Mouse (Mus musculus) heart, postnatal 36 days (tissue): ENCODE measurements around the gene Zscan10. TPM values are rescaled to one million over a fixed set of nuclear protein-coding genes. Genes with fewer than 3 reads are reported as not detected.

Experiments
- DNase-seq, 2 experiments: peaks; one replicate each; pipeline ENCODE4 v3.0.0; 2021 to 2022
- intact Hi-C: fragments of 180-260 bp; cut with DNase I; formaldehyde crosslinking; loops from one replicate; pipeline ENCODE4 v1.15.1; 2025
- total RNA-seq, 2 experiments: library from RNA; stranded (reverse); gene quantifications; 2 replicates each; pipeline ENCODE4 v1.2.3; 2021

Gene Zscan10
- total RNA-seq, 2 experiments from 2014 or later: not detected

DNA sequence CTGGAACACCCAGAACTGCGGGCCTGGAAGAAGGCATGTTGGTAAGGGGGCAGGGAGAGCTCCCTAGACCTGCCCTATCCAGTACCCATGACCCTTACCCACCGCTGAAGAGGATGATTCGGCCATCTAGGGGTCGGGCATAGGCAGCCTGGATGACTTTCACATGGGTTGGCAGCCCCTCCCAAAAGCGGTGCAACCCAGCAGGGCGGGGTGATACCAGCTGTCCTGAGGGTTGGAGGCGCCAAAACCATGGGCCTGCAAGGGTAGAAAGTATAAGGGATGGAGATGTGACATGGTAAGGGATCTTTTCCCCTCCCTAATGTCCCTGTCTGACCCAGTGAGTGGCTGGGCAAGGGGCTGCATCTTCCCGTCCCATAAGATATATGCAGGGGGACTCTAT, 30.6 kb downstream of the Zscan10 start:
- intact Hi-C loops: loop anchor here (2.0 kb wide), 1 partner anchor 60 kb away; no protein-coding TSS in a partner anchor

GRCm38 (mm10) chr17:23644613-23645495, 44.2 kb downstream of the Zscan10 start, which contains the start of gene Mmp25:
Gene Mmp25 (minus strand): TSS chr17:23645277.
- intact Hi-C loops: no loop called here
- DNase-seq: no peak

More for the DNA sequence above, 30.6 kb downstream of the Zscan10 start:
- no peak for DNase-seq

GRCm38 (mm10) chr17:23645894-23646293, 45.2 kb downstream of the Zscan10 start:
- intact Hi-C loops: no loop called here
- DNase-seq: no peak

DNA sequence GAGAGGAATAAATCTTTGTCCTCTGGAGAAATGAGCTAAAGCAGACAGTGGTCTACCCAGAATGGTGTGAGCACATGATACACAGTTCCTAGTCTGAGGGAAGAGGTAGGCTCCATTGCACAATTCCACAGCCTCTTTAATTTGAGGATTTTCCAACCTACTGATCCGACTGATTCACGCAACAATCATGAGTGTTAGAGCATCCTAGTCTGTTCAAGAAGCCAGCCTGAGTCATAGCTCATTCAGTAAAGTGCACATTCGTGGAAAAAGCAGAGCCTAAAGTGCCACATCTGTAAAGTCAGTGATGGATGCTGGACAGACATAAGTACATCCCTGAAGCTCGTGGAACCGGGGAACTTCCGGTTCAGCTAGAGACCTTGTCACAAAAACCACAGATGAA, 50.7 kb downstream of the Zscan10 start:
- DNase-seq: no peak
- intact Hi-C loops: no loop called here

GRCm38 (mm10) chr17:23653324-23653723, 52.7 kb downstream of the Zscan10 start:
- DNase-seq: no peak
- intact Hi-C loops: no loop called here

- no peak for DNase-seq
- intact Hi-C loops: no loop called here
These were observed 53.3 kb downstream of the Zscan10 start for GRCm38 (mm10) chr17:23654001-23654400.

DNA sequence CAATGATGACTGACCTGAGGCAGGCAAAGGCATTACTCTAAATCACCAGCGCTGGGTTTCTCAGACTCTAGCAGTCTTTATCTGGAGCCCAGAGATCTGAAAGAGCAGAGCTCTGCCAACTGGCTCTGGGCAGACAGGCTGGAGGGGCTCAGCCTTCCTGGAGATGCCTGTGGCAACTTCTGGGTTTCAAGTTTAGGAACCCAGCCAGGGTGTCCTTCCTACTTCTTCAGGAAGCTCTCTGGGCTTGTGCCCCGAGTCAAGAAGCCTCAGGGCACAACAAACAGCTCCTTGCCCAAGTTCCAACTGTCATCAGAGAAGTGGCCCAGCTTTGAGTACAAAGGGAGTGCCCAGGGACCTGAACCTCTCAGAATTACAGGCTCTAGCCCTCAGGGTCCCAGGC, 53.8 kb downstream of the Zscan10 start:
- intact Hi-C loops: no loop called here
- no peak for DNase-seq

GRCm38 (mm10) chr17:23658450-23658849, 57.8 kb downstream of the Zscan10 start:
- no peak for DNase-seq
- intact Hi-C loops: no loop called here

GRCm38 (mm10) chr17:23660117-23660875, 59.6 kb downstream of the Zscan10 start, which contains the start of gene Bicdl2:
Gene Bicdl2 (plus strand): TSS chr17:23660506.
- intact Hi-C loops: loop anchor here (2.0 kb wide), 1 partner anchor 47 kb away; no protein-coding TSS in a partner anchor

More at GRCm38 (mm10) chr17:23660117-23660875, 59.6 kb downstream of the Zscan10 start, which contains the start of gene Bicdl2:
- DNase-seq: peak in 1 of 2 experiments; percentile 52

Other genes with a start within 250 kb of the Zscan10 start
- not detected for gene Vmn2r116, start 216.3 kb upstream of the Zscan10 start, total RNA-seq
- not detected for gene Vmn2r117, start 121.2 kb upstream of the Zscan10 start, total RNA-seq
- 1 to 10 TPM; 4.9 to 5.1 TPM for gene Zfp213, start 36.6 kb upstream of the Zscan10 start, total RNA-seq
- 1 to 10 TPM; 2.4 to 4.1 TPM for gene Zfp13, start 1.4 kb upstream of the Zscan10 start, total RNA-seq
- gene Mmp25, start 44.4 kb downstream of the Zscan10 start, total RNA-seq: under 1 TPM in 1 of 2 experiments, not detected in 1; 0.14 TPM
- gene Bicdl2, start 59.6 kb downstream of the Zscan10 start, total RNA-seq: not detected
- 100 to 1,000 TPM; 196 to 206 TPM for gene Hcfc1r1, start 72.7 kb downstream of the Zscan10 start, total RNA-seq
- 10 to 100 TPM; 11.6 to 11.7 TPM for gene Thoc6, start 73.0 kb downstream of the Zscan10 start, total RNA-seq
- 100 to 1,000 TPM in 1 of 2 experiments, 10 to 100 TPM in 1; 59.4 to 101 TPM for gene Tnfrsf12a, start 76.6 kb downstream of the Zscan10 start, total RNA-seq
- not detected for gene Cldn6, start 78.4 kb downstream of the Zscan10 start, total RNA-seq
- gene Cldn9, start 83.2 kb downstream of the Zscan10 start, total RNA-seq: not detected
- not detected for gene 1520401A03Rik, start 121.9 kb downstream of the Zscan10 start, total RNA-seq
- gene Pkmyt1, start 125.5 kb downstream of the Zscan10 start, total RNA-seq: 1 to 10 TPM; 1.2 to 1.6 TPM
- 10 to 100 TPM; 20.0 to 28.5 TPM for gene Paqr4, start 140.0 kb downstream of the Zscan10 start, total RNA-seq
- gene Kremen2, start 145.0 kb downstream of the Zscan10 start, total RNA-seq: not detected
- 10 to 100 TPM; 31.8 to 33.3 TPM for gene Flywch1, start 170.7 kb downstream of the Zscan10 start, total RNA-seq
- under 1 TPM; 0.78 to 0.81 TPM for gene Flywch2, start 185.2 kb downstream of the Zscan10 start, total RNA-seq
- 100 to 1,000 TPM; 154 to 159 TPM for gene Srrm2, start 189.7 kb downstream of the Zscan10 start, total RNA-seq
- 100 to 1,000 TPM; 345 to 363 TPM for gene Elob, start 228.3 kb downstream of the Zscan10 start, total RNA-seq
- gene Prss33, start 235.2 kb downstream of the Zscan10 start, total RNA-seq: not detected
- gene Prss32, start 243.0 kb downstream of the Zscan10 start, total RNA-seq: not detected
- gene Prss41, start 243.3 kb downstream of the Zscan10 start, total RNA-seq: not detected